23 mouse cellular contexts compared by ENCODE assay signal in genomic region chr6:128526601-128527000, GRCm38 (mm10). TPM values are rescaled to one million over a fixed set of nuclear protein-coding genes. Genes with fewer than 3 reads are reported as not detected.
DNase-seq lines count a peak whose midpoint lies in the region; ATAC-seq lines count a peak whose summit lies in the region.
"Had no signal": no experiment of that assay in that cellular context is flagged by ENCODE, and none has a peak within 500 bp of the region (broad histone marks: within the 10 kb centered on the region; RNA-seq: fewer than 3 reads in every experiment).

Gene Pzp (minus strand): TSS chr6:128526720.

- WGBS in kidney, embryonic 14.5 days = 88% methylated on average over 4 of the region's 4 CpGs
- 52% methylated on average over 4 of the region's 4 CpGs for WGBS in liver, embryonic 12.5 days (ENCODE audit: insufficient replicate concordance)
- WGBS in liver, embryonic 16.5 days (ENCODE audit: insufficient replicate concordance) = 59% methylated on average over 4 of the region's 4 CpGs

- no peak within 1 kb of the TSS for H3K4me3 ChIP-seq in kidney, embryonic 14.5 days (ENCODE audit: low read length)
- no peak within 1 kb of the TSS for H3K4me3 ChIP-seq in liver, embryonic 12.5 days
- H3K4me3 ChIP-seq in liver, embryonic 16.5 days (ENCODE audit: low read depth, low read length) = peak within 1 kb of the TSS; percentile 45
- H3K4me3 ChIP-seq: embryonic facial prominence, embryonic 10.5 days; forebrain, embryonic 15.5 days; heart, embryonic 10.5 days had no signal

- no peak within 1 kb of the TSS for H3K9ac ChIP-seq in kidney, embryonic 14.5 days (ENCODE audit: low read depth, low read length)
- H3K9ac ChIP-seq in liver, embryonic 12.5 days = no peak within 1 kb of the TSS
- no peak within 1 kb of the TSS for H3K9ac ChIP-seq in liver, embryonic 16.5 days (ENCODE audit: low read depth, low read length)
- H3K9ac ChIP-seq: forebrain, embryonic 15.5 days; hindbrain, embryonic 14.5 days had no signal

- H3K27ac ChIP-seq in kidney, embryonic 14.5 days (ENCODE audit: low read depth, low read length) = no peak within 1 kb of the TSS
- no peak within 1 kb of the TSS for H3K27ac ChIP-seq in liver, embryonic 12.5 days
- H3K27ac ChIP-seq in liver, embryonic 16.5 days (ENCODE audit: low read length) = peak within 1 kb of the TSS; percentile 79
- H3K27ac ChIP-seq: embryonic facial prominence, embryonic 10.5 days; forebrain, embryonic 15.5 days; heart, embryonic 10.5 days; hindbrain, embryonic 14.5 days had no signal

- no peaks in the 10 kb centered on the region for H3K4me1 ChIP-seq in kidney, embryonic 14.5 days (ENCODE audit: control insufficient read depth, insufficient read depth, low read length)
- H3K4me1 ChIP-seq in liver, embryonic 12.5 days = no peaks in the 10 kb centered on the region
- no peaks in the 10 kb centered on the region for H3K4me1 ChIP-seq in liver, embryonic 16.5 days (ENCODE audit: control insufficient read depth, low read depth, low read length)
- H3K4me1 ChIP-seq: embryonic facial prominence, embryonic 10.5 days; forebrain, embryonic 15.5 days; heart, embryonic 10.5 days had no signal

- peaks cover 3% of the 10 kb centered on the region; the same call in 1 of the 2 replicates for H3K9me3 ChIP-seq in kidney, embryonic 14.5 days (ENCODE audit: control insufficient read depth, low read length)
- H3K9me3 ChIP-seq in liver, embryonic 12.5 days (replicated peaks) = peaks cover 4% of the 10 kb centered on the region
- no peaks in the 10 kb centered on the region for H3K9me3 ChIP-seq in liver, embryonic 16.5 days (replicated peaks; ENCODE audit: control insufficient read depth, low read length)
- H3K9me3 ChIP-seq: embryonic facial prominence, embryonic 10.5 days; forebrain, embryonic 15.5 days; heart, embryonic 10.5 days had no signal

- H3K4me2 ChIP-seq in kidney, embryonic 14.5 days (replicated peaks; ENCODE audit: low read depth, low read length) = no peak within 1 kb of the TSS
- no peak within 1 kb of the TSS for H3K4me2 ChIP-seq in liver, embryonic 12.5 days
- H3K4me2 ChIP-seq in liver, embryonic 16.5 days (ENCODE audit: low read depth, low read length) = no peak within 1 kb of the TSS; the same call in 1 of the 2 replicates
- H3K4me2 ChIP-seq: forebrain, embryonic 15.5 days; hindbrain, embryonic 14.5 days had no signal

- DNase-seq in adrenal gland, postnatal 14 days = no peak
- DNase-seq in adrenal gland, adult 18-20 months (ENCODE audit: low spot score in 2 of 2) = no peak
- peak; percentile 27 for DNase-seq in kidney, adult 9 months
- DNase-seq in spleen, postnatal 4 days (ENCODE audit: low spot score in 2 of 2) = no peak
- DNase-seq in layer of hippocampus, postnatal 36 days = no peak
- DNase-seq: adrenal gland, adult 8-10 months; cerebellum, adult 2 months; cerebellum, postnatal 10 days; gastrocnemius, postnatal 10 days; heart, adult 18-20 months; heart, postnatal 10 days had no signal

- H3K27me3 ChIP-seq in kidney, embryonic 14.5 days (ENCODE audit: control insufficient read depth, insufficient read depth, low read length) = no peaks in the 10 kb centered on the region
- no peaks in the 10 kb centered on the region for H3K27me3 ChIP-seq in liver, embryonic 12.5 days (replicated peaks)
- H3K27me3 ChIP-seq in liver, embryonic 16.5 days (ENCODE audit: control insufficient read depth, insufficient read depth, low read depth, low read length) = no peaks in the 10 kb centered on the region
- H3K27me3 ChIP-seq: CH12.LX; forebrain, embryonic 15.5 days; Patski had no signal

- no peaks in the 10 kb centered on the region for H3K36me3 ChIP-seq in kidney, embryonic 14.5 days (ENCODE audit: control insufficient read depth, insufficient read depth, low read length)
- 0 out of 2 replicates have a peak, but pooled peaks cover 3% of the 10 kb centered on the region for H3K36me3 ChIP-seq in liver, embryonic 12.5 days
- no peaks in the 10 kb centered on the region for H3K36me3 ChIP-seq in liver, embryonic 16.5 days (ENCODE audit: control insufficient read depth, insufficient read depth)
- H3K36me3 ChIP-seq: embryonic facial prominence, embryonic 10.5 days; forebrain, embryonic 15.5 days; heart, embryonic 10.5 days had no signal

- ATAC-seq in kidney, embryonic 14.5 days (ENCODE audit: low FRiP score, low TSS enrichment) = no peak
- ATAC-seq in liver, embryonic 12.5 days = no peak
- ATAC-seq in liver, embryonic 16.5 days (ENCODE audit: low read depth) = no peak
- ATAC-seq: activated CD4-positive, CD25-positive, alpha-beta regulatory T cell, adult 4 months; forebrain, embryonic 15.5 days; Patski had no signal

RNA-seq across cellular contexts. Expression of gene Pzp, which starts in this region (rescaled TPM):
- total RNA-seq in adrenal gland, postnatal 14 days (2021) = 21.9 and 306 TPM in 2 replicates
- total RNA-seq in adrenal gland, adult 18-20 months (2021) = under 1 TPM in 1 of 2 experiments, not detected in 1; 0.80 TPM
- polyA plus RNA-seq in kidney, embryonic 14.5 days (2014; fragmentation: Nextera tagmentation; extraction: Ambion mirVana) = 0.07 and 1.0 TPM in 2 replicates
- polyA plus RNA-seq in liver, embryonic 12.5 days (2016; fragmentation: Nextera tagmentation; extraction: Ambion mirVana) = 38.6 and 46.3 TPM in 2 replicates
- polyA plus RNA-seq in liver, embryonic 16.5 days (2015; fragmentation: Nextera tagmentation; extraction: Ambion mirVana) = 674 and 844 TPM in 2 replicates
- total RNA-seq in layer of hippocampus, postnatal 36 days (2021) = not detected
- total RNA-seq: CH12.LX; hematopoietic stem cell, adult 5-6 weeks had no signal
- polyA plus RNA-seq: C2C12; cerebellum, adult 2 months; embryonic facial prominence, embryonic 10.5 days; forebrain, embryonic 15.5 days had no signal

Comparison
In these comparisons a context has a peak if more than half of its experiments do, and no peak if none do; other contexts are left out.
1. RNA of gene Pzp (total RNA-seq): 21.9 to 306 TPM in adrenal gland, postnatal 14 days; 0.80 TPM in adrenal gland, adult 18-20 months and not detected in layer of hippocampus, postnatal 36 days; every median in the first group is over 10 times any median in the second.
2. RNA of gene Pzp (polyA plus RNA-seq): 674 to 844 TPM in liver, embryonic 16.5 days; 38.6 to 46.3 TPM in liver, embryonic 12.5 days and 0.07 to 1.0 TPM in kidney, embryonic 14.5 days; every median in the first group is over 10 times any median in the second.